Mouse (Mus musculus) 3134 (cell line): ENCODE results near the gene Lrrfip1.

Source experiments
- DNase-seq: peaks from one replicate; pipeline ENCODE4 v3.0.0-alpha.2; 2011; ENCODE audit warnings: low spot score; ENCODE audit not compliant: insufficient read length; ENCODE audit errors: extremely low read depth

The Lrrfip1 gene

GRCm38 (mm10) chr1:91022157-91022895 is 23.8 kb downstream of the Lrrfip1 start:
- peak; percentile 71 for DNase-seq

DNA sequence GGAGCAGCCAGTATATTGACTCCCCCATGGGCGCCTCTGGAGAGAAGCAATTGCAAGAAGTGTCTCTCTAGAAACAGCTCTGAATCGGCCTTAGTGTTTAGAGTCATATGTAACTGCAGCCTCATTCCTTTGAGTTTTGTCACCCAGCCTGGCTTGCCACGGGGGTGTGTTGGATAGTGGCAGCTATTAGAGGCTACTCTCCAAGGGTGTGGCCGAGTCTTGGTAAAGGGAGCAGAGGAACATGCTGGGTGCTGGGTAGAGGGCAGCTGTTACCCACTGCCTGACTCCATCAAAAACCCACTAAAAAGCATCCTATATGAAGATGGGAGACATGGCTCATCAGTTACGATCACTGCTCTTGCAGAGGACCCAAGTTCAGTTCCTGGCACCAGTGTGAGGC is 24.7 kb downstream of the Lrrfip1 start:
- peak; percentile 72 for DNase-seq

DNA sequence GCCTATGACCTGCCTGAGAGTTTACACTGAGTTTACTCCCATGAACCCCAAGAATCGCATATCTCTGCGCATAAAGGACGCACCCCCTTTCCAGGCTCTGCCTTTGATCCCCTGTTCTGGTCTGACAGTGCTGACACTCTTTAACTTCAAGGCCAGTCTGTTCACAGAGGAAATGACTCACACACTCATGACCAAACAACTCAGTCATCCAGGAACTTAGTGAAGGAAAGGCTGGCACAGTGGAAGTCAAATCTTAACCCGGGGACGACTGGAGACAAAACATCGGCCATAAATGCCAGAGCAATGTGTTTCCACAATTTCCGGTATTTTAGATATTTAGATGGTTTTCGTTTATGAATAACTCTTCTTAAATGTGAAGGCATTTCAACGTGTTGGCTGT is 25.4 kb downstream of the Lrrfip1 start:
- peak; percentile 87 for DNase-seq

- DNase-seq = no peak
These were observed 25.9 kb downstream of the Lrrfip1 start for GRCm38 (mm10) chr1:91024464-91024863.

DNA sequence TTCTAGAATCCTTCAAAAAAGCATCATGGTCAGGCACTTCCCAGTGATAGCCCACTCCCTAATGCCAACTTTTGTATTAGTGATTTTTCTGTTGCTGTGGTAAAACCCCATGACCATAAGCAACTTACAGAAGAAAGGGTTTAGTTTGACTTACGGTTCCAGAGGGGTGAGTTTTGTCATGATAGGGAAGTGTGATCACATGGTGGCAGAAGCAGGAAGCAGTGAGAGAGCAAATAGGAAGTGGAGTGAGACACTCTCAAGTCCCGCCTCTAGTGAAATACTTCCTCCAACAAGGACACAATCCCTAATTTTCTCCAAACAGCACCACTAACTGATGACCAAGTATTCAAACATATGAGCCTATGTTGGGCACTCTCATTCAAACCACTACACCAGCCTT is 28.4 kb downstream of the Lrrfip1 start:
- DNase-seq = no peak

GRCm38 (mm10) chr1:91030383-91030782 is 31.8 kb downstream of the Lrrfip1 start:
- DNase-seq = no peak

GRCm38 (mm10) chr1:91031547-91031946 is 33.0 kb downstream of the Lrrfip1 start:
- no peak for DNase-seq

GRCm38 (mm10) chr1:91032393-91032971 is 33.9 kb downstream of the Lrrfip1 start:
- no peak for DNase-seq

GRCm38 (mm10) chr1:91034547-91034946 is 36.0 kb downstream of the Lrrfip1 start:
- DNase-seq = no peak

- DNase-seq = no peak
These were observed 36.7 kb downstream of the Lrrfip1 start for GRCm38 (mm10) chr1:91035266-91035665.

DNA sequence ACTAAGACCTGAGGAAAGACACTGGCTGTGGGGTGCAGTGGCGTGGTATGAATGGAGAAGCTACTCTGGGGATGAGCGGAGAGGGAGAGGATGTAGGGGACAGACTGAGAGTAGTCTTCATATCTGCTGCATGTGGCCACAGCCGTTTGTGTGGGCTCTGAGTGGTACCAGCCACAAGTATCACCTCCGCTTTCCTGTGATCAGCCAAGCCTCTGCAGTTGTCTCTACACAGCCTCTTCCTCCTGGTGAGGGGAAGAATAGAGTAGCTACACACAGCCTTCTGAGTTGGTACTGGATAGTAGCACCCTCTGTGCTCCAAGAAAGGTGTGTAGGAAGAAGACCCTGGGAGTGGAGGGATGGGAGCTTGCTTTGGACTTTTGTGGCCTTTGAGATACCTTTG is 38.7 kb downstream of the Lrrfip1 start:
- DNase-seq = no peak

GRCm38 (mm10) chr1:91038010-91038409 is 39.5 kb downstream of the Lrrfip1 start:
- no peak for DNase-seq

DNA sequence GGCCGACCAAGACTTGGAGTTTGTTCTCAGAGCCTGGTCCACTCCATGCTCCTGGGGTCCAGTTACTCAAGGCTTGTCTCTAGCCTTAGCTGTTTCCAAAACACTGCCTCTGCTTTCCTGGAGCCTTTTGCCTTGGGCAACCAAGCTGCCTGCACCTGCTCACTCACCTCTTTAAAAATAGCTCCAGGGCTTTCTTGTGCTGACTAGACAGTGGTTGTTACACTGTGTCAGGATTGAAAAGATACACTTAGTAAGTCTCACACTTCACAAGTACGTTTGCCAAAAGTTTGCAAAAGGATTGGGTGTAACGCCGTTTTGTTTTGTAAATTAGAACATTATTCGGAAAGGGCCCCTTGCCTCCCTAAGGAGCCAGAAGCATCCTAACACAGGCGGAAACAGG is 40.0 kb downstream of the Lrrfip1 start:
- DNase-seq = no peak

DNA sequence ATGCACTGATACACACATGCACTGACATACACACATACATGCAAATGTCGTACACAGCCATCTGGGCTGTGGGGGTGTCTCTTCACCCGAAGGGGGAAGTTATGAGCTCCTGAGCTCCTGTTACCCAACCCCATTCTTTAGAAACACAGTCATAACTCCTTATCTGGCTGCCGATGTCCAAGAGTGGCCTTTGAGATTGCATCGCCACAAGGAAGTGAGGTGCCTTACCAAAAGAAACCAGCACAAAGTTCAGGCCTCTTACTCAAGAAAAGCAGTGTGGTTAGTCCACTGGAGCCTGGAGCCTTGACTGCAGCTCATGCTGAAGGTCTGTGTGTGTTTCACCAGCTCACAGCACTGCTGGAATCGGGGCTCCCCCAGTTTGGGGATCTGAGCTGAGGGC is 43.1 kb downstream of the Lrrfip1 start:
- DNase-seq = no peak

DNA sequence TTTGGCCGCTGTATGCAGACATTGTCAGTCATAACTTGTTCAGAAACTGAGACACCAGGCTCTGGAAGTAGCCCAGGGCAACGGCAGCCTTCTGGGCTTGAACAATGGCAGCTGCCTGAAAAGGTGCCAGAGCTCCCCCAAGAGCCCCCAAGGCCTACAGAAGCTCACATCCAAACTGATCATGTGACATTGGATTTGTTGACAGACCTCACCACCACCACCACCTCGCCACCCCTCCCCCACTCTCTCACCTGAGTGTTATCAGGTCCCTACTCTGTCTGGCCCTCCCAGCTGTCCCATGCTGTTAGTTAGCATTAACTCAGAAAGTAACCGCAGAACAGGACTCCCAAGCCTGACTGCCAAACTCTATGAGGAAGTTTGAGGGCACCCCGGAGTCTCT is 44.7 kb downstream of the Lrrfip1 start:
- no peak for DNase-seq

DNA sequence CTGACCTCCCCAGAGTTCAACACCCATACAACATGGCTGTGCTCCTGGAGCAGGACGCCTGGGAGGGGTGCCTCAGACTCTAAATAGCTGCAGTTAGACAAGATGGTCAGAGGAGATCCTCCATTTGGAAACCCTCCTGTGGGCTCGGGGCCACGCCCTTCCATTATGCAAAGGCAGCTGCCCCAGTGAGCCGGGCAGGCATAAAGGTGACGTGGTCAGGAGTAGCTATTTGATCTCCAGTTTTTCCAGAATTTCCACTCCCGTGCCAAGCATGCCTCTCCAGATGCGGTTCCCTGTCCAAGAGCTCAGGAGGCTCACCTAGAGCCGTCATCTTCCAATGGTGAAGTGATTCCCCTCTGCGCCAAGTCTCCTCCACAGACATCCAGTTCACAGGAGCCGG is 45.6 kb downstream of the Lrrfip1 start:
- DNase-seq = no peak

DNA sequence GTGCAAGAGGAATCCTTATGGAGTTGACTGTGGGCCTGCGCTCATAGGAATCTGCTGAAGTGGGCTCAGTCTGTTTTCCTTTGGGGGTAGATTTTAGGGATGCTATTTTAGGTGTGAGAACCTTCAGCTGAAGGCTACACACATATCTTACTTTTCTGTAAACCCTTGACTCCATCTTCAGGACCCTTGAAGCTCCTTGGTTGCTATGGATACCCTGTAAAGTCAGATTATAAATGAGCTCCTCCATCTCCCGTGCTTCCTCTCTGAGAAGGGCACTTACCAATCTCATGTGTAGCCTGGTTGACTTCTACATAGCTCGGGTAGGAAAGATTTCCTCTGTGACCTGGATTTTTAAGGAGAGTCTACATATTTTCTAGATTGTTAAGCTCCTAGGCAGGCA is 46.1 kb downstream of the Lrrfip1 start:
- DNase-seq = no peak

- DNase-seq = no peak
These were observed 47.7 kb downstream of the Lrrfip1 start for GRCm38 (mm10) chr1:91046237-91046636.

DNA sequence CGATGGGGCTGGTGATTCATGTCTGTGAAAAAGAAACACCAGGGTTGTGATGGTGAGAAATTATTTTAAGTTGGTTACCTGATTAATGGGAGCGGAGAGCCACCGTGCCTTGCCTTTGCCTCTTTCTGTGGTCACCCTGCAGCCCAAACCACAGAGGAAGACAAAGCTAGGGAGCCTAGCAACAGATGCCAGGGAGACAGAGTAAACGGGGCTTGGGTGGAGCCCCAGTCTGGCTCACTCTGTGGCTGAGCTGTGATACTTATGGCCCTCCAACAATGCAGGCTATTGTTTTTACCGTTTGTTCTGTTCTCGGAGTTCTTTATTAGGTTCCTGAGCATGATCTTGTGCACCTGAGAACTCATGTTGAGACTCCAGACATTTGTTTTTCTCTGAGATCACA is 50.8 kb downstream of the Lrrfip1 start:
- DNase-seq = peak; percentile 48

DNA sequence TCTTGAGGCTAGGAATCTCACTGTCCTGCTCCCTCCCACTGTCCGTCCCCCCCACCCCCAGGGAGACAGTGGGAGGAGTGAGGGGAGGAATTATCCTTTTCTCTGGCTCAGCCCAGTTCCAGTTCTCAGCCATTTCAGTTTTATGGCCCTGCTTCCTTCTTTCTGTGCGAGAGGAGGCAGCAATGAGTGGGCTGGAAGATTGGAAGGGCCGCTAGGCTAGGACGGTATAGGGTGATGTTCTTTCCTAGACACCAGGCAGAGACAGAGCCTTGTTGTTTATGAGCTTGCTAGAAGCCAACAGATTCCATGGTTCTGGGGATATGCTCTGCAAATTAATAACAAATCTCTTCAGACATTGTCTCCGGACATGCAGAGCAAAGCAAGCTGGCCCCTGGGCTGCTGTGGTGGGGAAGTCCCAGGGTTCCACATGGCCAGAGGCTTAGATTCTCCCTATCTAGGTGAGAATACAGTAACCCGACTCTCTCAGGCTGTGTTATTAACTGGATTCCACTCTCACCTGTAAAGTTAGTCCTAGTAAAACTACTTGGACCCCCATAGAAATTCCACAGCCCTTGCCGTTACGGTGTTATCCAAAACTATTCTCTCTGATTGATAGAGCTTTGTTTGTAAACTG is 53.0 kb downstream of the Lrrfip1 start:
- DNase-seq = no peak

- peak; percentile 94 for DNase-seq
These were observed 54.2 kb downstream of the Lrrfip1 start for GRCm38 (mm10) chr1:91052747-91053181.
